Mouse (Mus musculus) brain, embryonic 18.5 days (tissue): ENCODE data around the gene Reln.

Experiments
- DNase-seq: peaks from one replicate; pipeline ENCODE4 v3.0.0-alpha.2; 2012; ENCODE audit warnings: low read depth, low spot score

Reln gene

GRCm38 (mm10) chr5:22224515-22224914, 120.0 kb downstream of the Reln start:
- DNase-seq = no peak

GRCm38 (mm10) chr5:22223940-22224339, 120.6 kb downstream of the Reln start:
- no peak for DNase-seq

- no peak for DNase-seq
These were observed 136.0 kb downstream of the Reln start for GRCm38 (mm10) chr5:22208311-22209021.

GRCm38 (mm10) chr5:22197926-22198325, 146.6 kb downstream of the Reln start:
- DNase-seq = no peak

GRCm38 (mm10) chr5:22196891-22197290, 147.6 kb downstream of the Reln start:
- no peak for DNase-seq

- no peak for DNase-seq
These were observed 148.0 kb downstream of the Reln start for GRCm38 (mm10) chr5:22196476-22196875.

- DNase-seq = no peak
These were observed 149.1 kb downstream of the Reln start for GRCm38 (mm10) chr5:22195352-22195941.

- DNase-seq = no peak
These were observed 152.7 kb downstream of the Reln start for GRCm38 (mm10) chr5:22191784-22192183.

GRCm38 (mm10) chr5:22190333-22190732, 154.2 kb downstream of the Reln start:
- DNase-seq = no peak

- DNase-seq = no peak
These were observed 156.9 kb downstream of the Reln start for GRCm38 (mm10) chr5:22187599-22187998.

GRCm38 (mm10) chr5:22176480-22176879, 168.0 kb downstream of the Reln start:
- no peak for DNase-seq

- no peak for DNase-seq
These were observed 173.2 kb downstream of the Reln start for GRCm38 (mm10) chr5:22171336-22171735.

- no peak for DNase-seq
These were observed 180.2 kb downstream of the Reln start for GRCm38 (mm10) chr5:22164060-22164934.

GRCm38 (mm10) chr5:22160935-22161334, 183.6 kb downstream of the Reln start:
- DNase-seq = no peak

- no peak for DNase-seq
These were observed 185.7 kb downstream of the Reln start for GRCm38 (mm10) chr5:22158754-22159153.

GRCm38 (mm10) chr5:22153601-22154000, 190.9 kb downstream of the Reln start:
- DNase-seq = no peak

GRCm38 (mm10) chr5:22141821-22142220, 202.7 kb downstream of the Reln start:
- DNase-seq = no peak

GRCm38 (mm10) chr5:22139015-22139414, 205.5 kb downstream of the Reln start:
- no peak for DNase-seq

GRCm38 (mm10) chr5:22134402-22134801, 210.1 kb downstream of the Reln start:
- DNase-seq = no peak

GRCm38 (mm10) chr5:22131730-22132522, 212.6 kb downstream of the Reln start:
- DNase-seq = no peak

- DNase-seq = no peak
These were observed 216.9 kb downstream of the Reln start for GRCm38 (mm10) chr5:22127583-22127982.

GRCm38 (mm10) chr5:22119296-22119695, 225.2 kb downstream of the Reln start:
- DNase-seq = no peak
